Mouse (Mus musculus) liver, embryonic 18 days (tissue): ENCODE results near the gene Olfr145. TPM values are rescaled to one million over a fixed set of nuclear protein-coding genes. Genes with fewer than 3 reads are reported as not detected.

Experiments
- polyA plus RNA-seq: library from polyadenylated mRNA; depleted of rRNA; stranded (reverse); fragments of >200 nt; gene quantifications from 2 replicates; pipeline ENCODE4 v1.2.3, GENCODE M21; 2012; rRNA removed

The Olfr145 gene
- polyA plus RNA-seq, result not detected in 2 replicates

GRCm38 (mm10) chr9:37896661-37897060 lies at the start of gene Olfr145:
Olfr145 (plus strand) TSS chr9:37896724.

GRCm38 (mm10) chr9:37853969-37854368 lies 42.6 kb upstream of the Olfr145 start, which contains the start of gene Olfr877:
Olfr877 (plus strand) TSS chr9:37854269.

GRCm38 (mm10) chr9:37917540-37917939 lies 21.0 kb downstream of the Olfr145 start, which contains the start of gene Olfr878:
Olfr878 (plus strand) TSS chr9:37917840.

Other genes starting within 250 kb of the Olfr145 start
- 30.0 and 33.7 TPM in 2 replicates for gene Tbrg1, start 239.4 kb upstream of the Olfr145 start, polyA plus RNA-seq
- gene Panx3, start 227.5 kb upstream of the Olfr145 start, polyA plus RNA-seq, result not detected in 2 replicates
- gene Olfr160, start 180.5 kb upstream of the Olfr145 start, polyA plus RNA-seq, result not detected in 2 replicates
- gene Olfr874, start 151.6 kb upstream of the Olfr145 start, polyA plus RNA-seq, result not detected in 2 replicates
- not detected in 2 replicates for gene Olfr875, start 124.9 kb upstream of the Olfr145 start, polyA plus RNA-seq
- gene Olfr876, start 93.7 kb upstream of the Olfr145 start, polyA plus RNA-seq, result not detected in 2 replicates
- not detected in 2 replicates for gene Olfr877, start 42.5 kb upstream of the Olfr145 start, polyA plus RNA-seq
- gene Olfr878, start 21.1 kb downstream of the Olfr145 start, polyA plus RNA-seq, result not detected in 2 replicates
- not detected in 2 replicates for gene Olfr881, start 95.1 kb downstream of the Olfr145 start, polyA plus RNA-seq
- gene Olfr883, start 129.1 kb downstream of the Olfr145 start, polyA plus RNA-seq, result not detected in 2 replicates
- gene Olfr884, start 149.8 kb downstream of the Olfr145 start, polyA plus RNA-seq, result not detected in 2 replicates
- gene Olfr885, start 164.6 kb downstream of the Olfr145 start, polyA plus RNA-seq, result not detected in 2 replicates
- gene Olfr887, start 187.3 kb downstream of the Olfr145 start, polyA plus RNA-seq, result not detected in 2 replicates
- gene Olfr888, start 211.4 kb downstream of the Olfr145 start, polyA plus RNA-seq, result not detected in 2 replicates
- under 0.01 TPM in 1 of 2 replicates, not detected in the other for gene Olfr889, start 218.5 kb downstream of the Olfr145 start, polyA plus RNA-seq
- not detected in 2 replicates for gene Olfr890, start 245.8 kb downstream of the Olfr145 start, polyA plus RNA-seq